Mouse (Mus musculus) cortical plate, adult 2 months (tissue): Measurements from ENCODE around the gene Schip1.

Experiments used
- CTCF ChIP-seq: fragments of 200-500 bp; IDR thresholded peaks from 2 replicates; pipeline ENCODE4 v1.5.1; 2011; ENCODE audit warnings: mild to moderate bottlenecking, control low read depth, low read length; ENCODE audit not compliant: insufficient read depth; ENCODE audit errors: extremely low read depth
- POLR2A ChIP-seq: fragments of 200-500 bp; IDR thresholded peaks from 2 replicates; pipeline ENCODE4 v1.6.1; 2011; ENCODE audit warnings: mild to moderate bottlenecking, low read length, control low read depth; ENCODE audit not compliant: insufficient read depth; ENCODE audit errors: extremely low read depth

DNA sequence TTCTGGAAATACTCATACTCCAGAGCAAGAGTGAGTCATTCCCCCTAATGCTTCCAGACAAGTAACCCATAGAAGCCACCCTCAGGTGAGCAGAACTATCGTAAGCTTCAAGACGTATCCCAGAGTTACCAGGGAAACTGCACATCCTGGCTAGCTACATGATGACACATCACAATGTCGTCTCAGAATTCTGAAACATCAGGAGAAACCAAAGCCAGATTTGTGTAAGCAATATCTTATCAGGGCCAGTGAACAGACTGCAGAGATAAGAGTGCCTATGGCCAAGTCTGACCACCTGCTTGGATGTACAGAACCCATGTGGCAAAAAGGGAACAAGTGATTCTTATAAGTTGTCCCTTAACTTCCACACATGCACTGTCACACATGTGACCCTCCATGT, 440.2 kb downstream of the Schip1 start:
- TF ChIP-seq CTCF, result no peak
- TF ChIP-seq POLR2A, result no peak
